Mouse (Mus musculus): Measurements from ENCODE around the gene Stab1.

Stab1 gene

DNA sequence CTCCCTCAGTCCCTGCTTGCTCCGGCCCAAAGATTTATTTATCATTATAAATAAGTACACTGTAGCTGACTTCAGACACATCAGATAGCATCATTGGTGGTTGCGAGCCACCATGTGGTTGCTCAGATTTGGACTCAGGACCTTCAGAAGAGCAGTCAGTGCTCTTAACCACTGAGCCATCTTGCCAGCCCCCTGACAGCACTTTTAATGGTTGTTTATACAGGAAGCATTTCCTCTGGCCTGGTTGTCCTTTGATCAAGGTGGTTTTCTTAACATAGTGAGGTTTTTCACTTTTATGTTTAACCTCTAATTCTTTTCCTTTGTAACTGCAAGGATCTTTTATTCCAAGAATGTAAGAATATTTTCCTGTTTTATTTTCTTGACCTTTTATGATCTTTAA is 26.0 kb upstream of the Stab1 start:
- no peak for DNase-seq

DNA sequence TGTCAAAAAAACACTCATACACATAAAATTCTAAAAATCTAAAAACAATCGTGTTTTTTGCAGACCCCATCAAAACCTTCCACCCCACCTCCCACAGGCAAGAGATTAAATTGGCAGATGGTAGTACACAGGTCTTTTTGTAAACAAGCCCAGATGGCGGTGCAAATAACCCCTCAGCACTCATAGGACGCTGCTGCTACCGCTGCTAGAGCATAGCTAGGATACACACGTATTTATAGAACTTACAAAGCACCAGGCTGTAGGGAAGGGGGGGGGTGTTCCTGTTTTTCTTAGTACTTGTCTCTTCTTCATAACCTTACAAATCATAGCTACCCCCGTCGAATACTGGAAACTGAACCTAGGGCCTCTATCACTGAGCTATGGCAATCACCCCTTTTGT is 25.4 kb upstream of the Stab1 start:
- DNase-seq: no peak

DNA sequence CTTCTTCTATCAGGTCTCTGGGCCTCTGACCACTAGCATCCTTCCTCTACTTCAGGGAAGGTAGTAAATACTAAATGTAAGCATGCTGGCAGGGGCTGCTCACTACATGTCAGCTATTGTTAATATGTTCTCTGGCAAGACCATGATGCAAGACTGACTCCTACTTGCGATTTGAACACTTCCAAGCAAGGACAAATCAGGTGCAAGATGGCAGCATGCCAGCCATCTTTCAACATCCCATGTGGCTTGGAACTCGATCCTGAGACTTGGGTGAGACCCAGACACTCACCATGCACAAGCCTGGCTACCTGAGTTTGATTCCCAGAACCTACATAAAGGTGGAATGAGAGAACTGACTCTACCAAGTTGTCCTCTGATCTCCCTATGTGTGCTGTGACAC is 23.5 kb upstream of the Stab1 start:
- no peak for DNase-seq

DNA sequence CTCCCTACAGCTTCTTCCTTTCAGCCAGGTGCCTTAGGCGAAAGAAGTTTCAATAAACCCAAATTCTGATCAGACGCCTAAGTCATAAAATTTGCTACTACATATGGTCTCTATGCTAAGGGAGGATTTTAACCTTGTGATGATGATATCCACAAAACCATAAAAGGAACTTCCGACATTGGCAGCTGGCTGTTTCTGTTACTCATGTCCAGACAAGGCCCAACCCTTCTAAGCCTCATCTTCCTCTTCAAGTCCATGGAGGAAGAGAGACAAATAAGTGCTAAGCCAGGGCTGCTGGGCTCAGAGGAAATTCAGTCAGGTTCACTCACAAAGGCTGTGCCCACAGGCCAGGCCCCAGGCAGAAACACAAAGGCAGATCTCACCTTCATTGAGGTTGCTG is 20.9 kb upstream of the Stab1 start:
- no peak for DNase-seq

DNA sequence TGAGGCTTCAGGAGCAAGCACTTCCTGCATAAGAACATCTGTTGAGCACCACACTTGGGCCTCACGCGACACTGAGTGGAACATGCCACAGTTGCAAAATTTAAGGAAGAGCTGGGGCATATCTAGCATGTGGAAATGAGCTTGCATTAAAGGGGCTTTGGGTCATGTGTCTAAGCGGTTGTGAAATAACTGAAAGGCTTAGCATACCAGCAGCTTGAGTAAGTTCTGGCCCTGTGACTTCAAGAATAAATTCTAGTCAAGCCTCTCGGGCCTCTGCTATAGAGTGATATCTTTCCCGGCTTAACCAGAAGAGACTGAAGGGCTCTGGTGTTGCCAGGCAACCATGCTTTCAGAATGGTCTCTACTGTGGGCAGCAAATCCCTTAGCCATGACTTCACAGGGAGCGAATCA is 20.3 kb upstream of the Stab1 start:
- no peak for DNase-seq

DNA sequence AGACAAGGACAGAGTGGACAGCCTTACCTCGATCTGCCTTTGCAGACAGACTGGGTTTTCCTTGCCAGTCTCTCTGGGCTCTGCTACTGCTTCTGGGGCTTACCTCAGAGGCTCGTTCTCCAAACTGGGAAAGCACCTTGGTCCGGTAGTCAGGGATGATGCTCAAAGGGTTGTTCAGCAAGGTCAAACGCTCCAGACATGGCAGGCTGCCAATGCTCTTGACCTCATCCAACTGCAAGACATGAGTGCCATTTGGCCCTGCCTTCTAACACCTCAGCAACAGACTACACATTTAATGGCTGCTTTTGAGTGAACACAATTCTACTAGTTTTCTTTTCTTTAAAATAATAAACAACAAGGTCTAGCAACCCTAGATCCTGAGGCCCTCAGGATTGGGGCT is 18.2 kb upstream of the Stab1 start:
- no peak for DNase-seq

DNA sequence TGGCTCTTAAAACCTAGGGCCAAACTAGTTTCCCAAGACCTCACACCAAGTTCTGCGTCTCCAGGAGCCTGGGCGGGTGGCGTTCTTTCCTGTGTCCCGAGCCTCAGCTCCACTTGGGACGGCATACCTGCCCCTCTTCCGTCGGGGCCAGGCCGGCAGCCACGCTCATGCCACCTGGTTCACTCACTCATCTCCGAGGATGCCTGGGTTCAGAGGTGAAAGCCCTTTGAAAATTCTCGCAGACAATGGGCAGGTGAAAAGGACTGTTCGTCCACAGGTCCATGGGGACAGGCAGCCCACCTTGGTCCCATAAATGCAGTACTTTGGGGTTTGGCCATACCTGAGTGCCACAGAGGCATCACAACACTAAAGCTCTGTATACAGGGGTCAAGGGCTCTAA is 15.8 kb upstream of the Stab1 start:
- DNase-seq: no peak

DNA sequence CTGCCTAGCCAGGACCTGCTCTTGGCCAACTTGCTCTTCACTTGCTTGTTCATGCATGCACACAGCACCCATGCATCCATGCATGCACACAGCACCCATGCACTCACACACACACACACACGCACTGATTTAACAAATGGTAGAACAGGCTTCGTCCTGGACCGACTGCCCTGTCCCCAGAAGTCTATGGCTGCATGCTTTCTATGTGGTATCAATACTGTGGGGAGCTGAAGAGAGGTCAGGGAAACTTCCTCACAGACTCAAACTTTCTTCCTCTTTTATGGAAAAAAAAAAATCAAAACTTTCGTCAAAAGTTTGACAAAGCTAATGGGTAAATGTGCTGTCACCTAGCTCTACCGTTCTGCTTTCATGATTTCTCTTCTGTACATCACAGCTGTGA is 15.1 kb upstream of the Stab1 start:
- DNase-seq: no peak

DNA sequence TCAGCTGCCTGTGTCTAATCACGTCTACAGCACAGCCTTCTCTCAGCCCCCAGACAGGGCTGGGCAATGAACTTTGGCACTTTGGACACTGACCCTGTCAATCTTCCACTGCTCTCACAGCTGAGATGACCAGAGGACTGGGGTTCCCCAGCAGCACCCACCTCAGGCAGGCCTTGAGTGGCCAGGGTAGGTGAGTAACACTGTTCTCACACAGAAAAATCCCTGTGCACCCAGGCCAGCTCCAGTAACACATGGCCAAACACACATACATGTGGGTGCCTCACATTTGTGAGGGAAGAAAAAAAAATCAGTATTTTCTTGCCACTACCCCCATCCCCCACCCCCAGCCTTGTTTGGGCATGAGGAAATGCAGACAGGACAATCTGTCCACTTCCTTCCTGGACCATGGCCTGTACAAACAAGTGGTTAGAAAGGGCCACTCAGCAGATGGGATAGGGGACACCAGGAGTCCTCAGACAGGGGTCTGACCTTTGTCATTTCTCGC is 14.4 kb upstream of the Stab1 start:
- no peak for DNase-seq

DNA sequence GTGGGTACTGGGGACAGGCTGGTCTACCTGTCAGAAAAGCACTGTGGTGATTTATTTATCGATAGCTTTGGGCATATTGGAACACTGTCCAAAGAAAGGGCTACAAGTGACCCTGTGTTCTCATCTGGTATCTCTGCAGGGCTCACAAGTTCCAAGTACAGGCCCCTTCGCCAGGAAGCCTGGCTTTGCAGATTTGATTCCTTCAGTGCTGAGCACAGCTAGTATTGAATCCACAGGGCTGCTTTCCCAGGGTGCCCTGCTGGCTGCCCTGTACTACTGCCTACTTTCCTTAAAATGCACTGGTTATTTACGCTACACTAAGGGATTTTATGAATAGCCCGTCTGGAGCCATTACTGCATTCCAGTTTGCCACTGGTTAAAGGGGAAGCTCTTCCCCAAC is 13.1 kb upstream of the Stab1 start:
- DNase-seq: no peak

DNA sequence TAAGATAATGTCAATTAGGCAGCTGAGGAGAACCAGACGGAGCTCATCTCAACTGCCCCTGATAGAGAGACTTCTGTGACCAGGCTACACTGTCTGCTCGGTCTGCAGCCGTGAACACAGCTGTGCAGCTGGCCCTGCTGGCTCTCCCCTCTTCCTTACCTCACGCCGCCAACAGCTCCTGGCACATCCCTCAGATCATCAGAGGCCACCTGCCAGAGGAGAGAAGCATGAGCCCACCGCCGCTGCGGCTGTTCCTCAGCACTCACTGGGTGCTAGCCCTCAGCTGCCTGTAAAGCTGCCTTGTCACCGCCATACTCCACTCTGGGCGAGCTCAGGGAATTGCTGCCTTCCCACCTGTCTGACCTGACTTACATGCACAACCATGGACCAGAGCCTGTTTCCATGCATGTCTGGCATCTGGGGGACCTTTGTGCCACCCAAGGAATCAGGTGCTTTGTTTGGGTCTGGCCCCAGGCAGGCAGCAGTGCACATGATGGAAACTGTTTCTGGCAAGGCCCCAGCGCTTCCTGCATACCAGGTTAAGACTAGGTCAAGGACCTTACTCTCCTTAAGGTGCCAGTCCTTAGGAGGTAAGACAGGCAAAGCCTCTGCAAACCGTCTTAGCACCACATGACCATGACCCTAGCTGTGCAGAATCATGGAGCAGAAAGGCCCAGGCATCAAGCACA is 11.4 kb upstream of the Stab1 start:
- no peak for DNase-seq

DNA sequence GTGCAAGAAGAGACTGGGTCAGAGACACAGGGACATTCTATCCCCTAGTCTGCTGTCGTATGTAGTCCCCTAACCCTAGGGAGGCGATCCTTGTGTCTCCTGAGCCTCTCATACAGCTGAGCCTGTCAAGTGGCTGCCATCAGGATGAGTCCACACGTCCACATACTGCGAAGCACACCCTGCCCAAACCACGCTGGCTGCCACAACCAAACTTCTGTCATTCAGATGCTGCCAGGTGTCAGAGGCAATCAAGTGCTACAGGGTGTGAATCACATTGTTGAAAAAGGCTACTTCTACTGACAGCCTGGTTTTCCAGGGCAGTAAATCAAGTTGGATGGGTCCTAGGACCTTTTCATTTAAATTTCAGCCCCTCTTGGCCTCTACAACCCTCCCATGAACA is 9.3 kb upstream of the Stab1 start:
- no peak for DNase-seq

DNA sequence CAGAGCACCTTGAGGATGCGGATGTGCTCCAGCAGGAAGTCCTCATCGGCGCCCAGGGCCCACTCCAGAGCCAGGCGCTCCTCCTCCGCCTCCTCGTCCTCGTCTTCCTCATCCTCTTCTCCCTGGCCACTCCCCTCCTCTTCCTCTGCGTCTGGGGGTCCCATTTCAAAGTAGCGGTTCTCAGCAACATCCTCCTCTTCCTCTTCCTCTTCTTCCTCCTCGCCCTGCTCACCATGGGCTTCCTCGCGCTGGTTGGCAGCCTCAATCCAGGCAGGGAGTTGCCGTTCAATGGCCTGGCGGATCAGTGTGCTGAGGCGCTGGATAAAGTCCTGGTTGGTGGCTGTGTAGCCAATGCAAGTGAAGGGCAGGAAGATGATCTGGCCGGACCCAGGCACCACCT is 8.8 kb upstream of the Stab1 start:
- no peak for DNase-seq

DNA sequence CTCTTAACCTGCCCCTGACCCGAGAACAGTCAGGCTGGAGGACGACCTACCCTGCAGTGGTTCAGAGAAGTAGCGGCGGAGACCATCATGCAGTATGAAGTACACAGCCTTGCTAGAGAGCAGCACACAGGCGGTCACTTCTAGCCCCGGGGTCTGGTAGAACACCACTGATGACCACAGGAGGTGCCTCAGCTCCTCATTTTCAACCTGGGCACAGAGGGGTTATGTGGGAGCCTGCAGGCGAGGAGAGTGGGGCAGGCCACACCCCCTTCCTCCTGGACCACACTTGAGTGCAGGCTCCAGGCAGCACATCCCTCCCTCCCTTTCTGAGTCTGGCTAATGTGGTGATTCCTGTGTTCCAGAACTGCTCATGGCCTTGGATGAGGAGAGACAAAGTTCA is 5.1 kb upstream of the Stab1 start:
- no peak for DNase-seq

DNA sequence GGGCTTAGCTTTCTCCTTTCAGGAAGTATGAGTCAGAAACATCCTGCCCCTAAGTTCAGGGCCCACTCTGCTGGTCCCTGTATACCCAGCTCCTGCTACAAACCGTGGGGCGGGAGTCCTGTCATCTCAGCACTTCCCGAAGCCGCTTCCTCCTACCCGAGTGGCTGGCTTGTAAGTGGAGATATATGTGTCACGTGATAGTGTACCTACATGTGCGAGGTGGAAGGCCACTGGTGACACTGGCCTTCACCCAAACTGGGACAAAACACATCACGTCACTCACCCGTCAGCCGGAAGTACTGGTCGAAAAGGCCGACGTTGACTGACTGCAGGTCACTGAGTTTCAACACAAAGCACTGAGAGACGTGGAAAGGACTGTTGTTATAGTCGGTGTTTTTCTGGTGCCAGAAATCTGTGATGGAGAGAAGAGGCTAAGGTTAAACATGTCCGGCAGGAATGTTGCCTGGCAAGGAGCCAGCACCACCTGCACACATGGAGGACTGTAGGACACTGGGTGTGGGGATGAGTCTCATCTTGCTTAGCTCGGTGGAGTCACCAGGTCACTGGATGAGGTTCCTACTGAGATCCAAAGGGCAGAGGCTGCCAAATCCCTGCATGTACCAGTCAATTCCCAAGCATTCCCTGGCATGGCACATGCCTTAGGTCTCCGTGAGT is 4.5 kb upstream of the Stab1 start:
- no peak for DNase-seq

DNA sequence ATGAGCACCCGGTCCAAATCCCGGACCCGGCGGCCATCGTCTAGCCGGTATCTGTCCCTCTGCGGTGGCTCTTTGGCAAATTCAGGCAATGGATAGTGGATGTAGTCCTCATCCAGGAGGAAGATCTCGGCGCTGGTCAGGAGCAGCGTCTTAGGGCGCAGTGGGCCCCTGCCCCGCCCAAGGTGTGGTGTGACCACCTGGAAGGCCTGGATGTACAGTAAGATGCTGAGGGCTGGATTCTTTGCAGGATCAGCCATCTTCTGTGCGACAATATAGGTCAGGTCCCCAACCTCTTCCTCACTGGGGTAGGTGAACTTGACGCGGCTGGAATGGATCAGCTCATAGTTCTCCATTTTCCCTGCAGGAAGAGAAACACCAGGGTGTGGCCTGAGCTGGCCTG is 3.4 kb upstream of the Stab1 start:
- no peak for DNase-seq

DNA sequence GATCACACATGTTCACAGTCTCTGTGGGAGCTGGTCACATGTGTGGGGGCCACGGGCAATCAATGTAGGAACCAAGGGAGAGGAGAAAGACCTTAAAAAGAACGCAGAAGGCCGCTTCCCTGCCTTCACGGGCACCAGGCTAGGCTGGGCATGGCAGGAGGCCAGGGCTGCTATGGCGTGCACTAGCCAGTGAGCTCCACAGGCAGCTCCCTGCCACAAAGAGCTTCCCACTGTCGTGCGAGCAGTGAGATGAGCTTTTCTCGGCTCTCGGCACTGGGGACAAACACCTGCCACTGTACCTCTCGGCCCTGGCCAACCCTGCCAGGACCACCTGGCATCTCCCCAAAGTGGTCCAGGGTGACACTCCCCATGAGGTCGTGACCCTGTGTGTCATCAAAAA is 2.9 kb upstream of the Stab1 start:
- peak; percentile 61 for DNase-seq

DNA sequence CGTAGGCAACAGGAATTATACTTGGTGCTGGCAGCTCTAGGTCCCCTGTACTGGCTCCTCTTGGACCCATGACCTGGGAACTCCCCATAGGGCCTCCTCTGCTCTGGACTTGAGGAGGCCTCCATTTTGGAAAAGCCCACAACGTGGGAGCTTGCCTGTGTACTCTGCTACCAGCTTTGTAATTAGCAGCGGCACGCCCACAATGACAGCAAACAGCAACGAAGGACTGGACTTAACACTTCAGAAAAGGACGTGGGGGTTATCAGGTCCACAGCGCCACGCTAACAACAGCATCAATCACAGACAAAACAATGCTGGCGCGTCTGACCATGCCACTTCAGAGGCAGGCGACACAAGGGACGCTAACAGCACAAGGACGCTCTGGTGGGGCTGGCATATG is 2.5 kb upstream of the Stab1 start:
- DNase-seq: no peak

DNA sequence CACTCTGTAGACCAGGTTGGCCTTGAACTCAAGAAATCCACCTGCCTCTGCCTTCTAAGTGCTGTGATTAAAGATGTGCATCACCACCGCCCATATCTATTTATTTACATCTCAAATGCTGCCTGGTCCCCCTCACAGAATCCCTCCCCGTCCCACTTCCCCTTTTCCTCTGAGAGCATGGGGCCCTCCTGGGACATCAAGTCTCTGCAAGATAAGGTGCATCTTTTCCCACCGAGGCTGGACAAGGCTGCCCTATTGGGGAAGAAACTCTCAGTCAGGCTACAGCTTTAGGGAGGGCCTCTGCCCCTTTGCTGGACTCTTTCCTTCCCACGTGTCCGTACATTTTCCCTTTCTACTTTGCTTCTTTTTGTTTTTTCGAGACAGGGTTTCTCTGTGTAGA is 1.1 kb upstream of the Stab1 start:
- no peak for DNase-seq

DNA sequence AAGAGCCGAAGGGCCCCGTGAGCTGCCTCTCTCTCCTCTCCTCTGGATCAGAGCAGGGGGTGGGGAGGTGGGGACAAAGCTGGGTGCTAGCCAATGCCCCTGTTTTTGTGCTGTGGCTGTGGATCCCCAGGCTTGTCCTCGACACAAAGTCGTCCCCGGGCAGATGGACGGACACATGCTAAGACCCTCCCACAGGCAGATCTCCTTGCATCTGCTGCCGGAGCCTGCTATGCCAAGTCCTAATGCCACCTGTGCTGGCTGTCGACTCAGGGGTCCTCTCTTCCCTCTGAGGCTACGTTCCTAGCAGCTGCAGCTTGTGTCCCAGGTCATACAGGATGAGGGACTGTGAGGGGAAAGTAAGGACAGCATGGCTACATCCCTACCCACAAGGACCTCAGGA is 1.6 kb downstream of the Stab1 start:
- no peak for DNase-seq

DNA sequence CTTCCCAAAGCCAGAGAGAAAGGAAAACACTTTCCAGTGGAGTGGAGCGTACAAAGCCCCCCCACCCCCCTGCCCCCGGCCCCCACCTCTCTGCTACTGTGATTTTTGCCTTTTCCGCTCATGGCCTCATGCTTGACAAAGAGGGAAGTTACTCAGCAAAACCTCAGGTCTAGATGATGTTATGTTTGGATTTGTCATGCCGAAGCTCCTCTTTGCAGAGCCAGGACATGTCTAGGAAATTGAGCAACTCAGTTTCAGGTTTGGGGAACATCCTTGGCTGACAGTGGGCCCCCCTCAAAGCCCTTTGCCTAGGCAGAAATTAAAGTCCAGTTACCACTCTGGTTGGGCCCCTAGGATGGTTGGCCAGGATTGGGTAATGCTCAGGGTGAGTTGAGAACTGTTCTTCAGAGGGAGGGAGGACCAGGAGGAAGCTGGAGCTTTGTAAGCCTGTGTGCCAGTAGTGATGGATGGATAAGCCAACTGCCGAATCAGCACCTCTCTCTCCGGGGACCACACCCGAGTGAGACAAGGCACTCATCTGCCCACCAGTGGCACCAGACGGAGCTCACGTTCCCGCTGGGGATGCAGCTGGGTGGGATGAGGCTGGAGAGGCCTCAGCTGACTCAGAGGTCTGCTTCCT is 2.3 kb downstream of the Stab1 start:
- no peak for DNase-seq

DNA sequence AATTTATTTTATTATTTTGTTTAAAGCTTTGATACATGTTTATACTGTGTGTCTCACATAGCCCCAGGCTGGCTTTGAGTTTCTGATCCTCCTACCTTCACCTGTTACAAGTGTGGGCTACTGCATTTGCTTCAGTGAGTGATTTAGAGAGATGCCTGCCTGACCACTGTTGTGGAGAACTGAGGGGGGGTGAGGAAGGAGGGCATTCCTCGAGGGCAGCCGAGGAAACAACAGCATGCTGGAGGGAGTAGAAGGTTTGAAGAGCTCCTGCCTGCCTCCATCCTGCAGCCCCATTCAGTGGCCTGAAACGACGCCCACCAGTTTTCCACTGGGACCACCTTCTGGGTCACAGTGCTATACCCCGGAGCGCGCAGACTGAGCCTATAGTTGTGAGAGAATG is 3.0 kb downstream of the Stab1 start:
- DNase-seq: no peak

DNA sequence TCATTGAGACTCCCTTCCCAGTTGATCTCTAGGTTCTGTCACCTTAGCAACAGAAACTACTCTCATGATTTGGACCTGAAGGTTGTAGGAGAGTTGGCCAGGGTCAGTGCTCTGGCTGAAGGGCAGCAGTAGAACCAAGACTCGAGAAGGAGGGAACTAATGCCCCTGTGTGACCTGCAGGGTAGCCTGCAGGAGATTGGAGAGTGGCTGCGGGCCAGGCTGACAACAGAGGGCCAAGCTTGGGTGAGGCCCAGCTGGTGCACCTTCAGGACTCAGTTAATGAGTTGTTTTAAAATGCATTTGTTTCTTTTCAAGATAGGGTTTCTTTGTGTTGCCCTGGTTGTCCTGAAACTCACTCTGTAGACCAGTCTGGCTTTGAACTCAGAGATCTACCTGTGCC is 3.4 kb downstream of the Stab1 start:
- no peak for DNase-seq

DNA sequence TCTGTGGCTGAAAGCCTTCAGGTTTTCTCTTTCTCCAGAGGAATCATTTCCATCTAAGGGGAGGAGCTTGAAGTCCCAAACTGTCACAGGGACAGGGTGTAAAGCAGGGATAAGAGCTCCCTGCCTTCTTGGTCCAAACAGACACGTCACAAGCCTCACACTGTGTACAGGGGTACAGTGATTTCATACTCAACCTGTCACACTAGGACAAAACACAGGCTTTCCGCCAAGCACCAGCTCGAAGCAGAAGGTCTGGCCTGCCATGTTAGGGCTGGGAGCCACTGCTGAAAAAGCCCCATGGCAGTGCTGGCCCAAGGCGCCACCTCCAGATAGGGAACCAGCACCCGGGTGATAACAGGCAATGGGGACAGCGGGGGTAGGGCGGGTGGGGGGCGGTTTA is 4.4 kb downstream of the Stab1 start:
- DNase-seq: peak; percentile 69

DNA sequence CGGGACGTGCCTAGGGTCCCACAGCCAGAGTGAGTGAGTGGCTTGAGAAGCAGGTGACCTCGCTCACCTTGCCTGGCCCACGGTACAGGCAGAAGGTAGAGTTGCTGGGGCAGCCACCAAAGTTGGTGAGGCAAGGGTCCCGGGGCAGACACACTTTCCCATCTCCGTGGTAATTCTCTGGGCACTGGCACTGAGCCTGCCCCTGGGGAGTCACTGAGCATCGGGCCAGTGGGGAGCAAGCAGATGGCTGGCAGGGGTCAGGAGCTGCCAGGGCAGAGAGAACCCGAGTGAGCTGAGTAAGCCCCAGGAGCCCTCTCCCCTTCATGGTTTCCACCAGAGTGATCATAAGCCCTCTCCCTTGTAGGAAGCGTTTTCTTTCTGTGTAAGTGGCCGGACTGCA is 6.8 kb downstream of the Stab1 start:
- DNase-seq: no peak
